Mouse (Mus musculus): ENCODE data around the gene Tial1. TPM values are rescaled to one million over a fixed set of nuclear protein-coding genes. Genes with fewer than 3 reads are reported as not detected.

Tial1 gene
- total RNA-seq (2015; ENCODE audit: low replicate concordance) (65.6 and 74.4 TPM in 2 replicates), total RNA-seq (2017; ENCODE audit: low replicate concordance) (52.6 and 91.2 TPM in 2 replicates)

GRCm38 (mm10) chr7:128461285-128462215, at the start of gene Tial1:
Gene Tial1 (minus strand): TSS chr7:128461717.
- ATAC-seq (replicated peaks; ENCODE audit: low FRiP score, poor library complexity, severe bottlenecking): peak; percentile 87

- no peak for ATAC-seq (replicated peaks; ENCODE audit: low FRiP score, poor library complexity, severe bottlenecking)
Observed at GRCm38 (mm10) chr7:128504091-128504490, 42.6 kb upstream of the Tial1 start.

- no peak for ATAC-seq (replicated peaks; ENCODE audit: low FRiP score, poor library complexity, severe bottlenecking)
Observed at GRCm38 (mm10) chr7:128499801-128500200, 38.3 kb upstream of the Tial1 start.

GRCm38 (mm10) chr7:128494546-128494945, 33.0 kb upstream of the Tial1 start:
- peak; percentile 94 for ATAC-seq (replicated peaks; ENCODE audit: low FRiP score, poor library complexity, severe bottlenecking)

GRCm38 (mm10) chr7:128488986-128489385, 27.5 kb upstream of the Tial1 start:
- no peak for ATAC-seq (replicated peaks; ENCODE audit: low FRiP score, poor library complexity, severe bottlenecking)

- peak; percentile 76; the same call in 1 of the 2 replicates for ATAC-seq (replicated peaks; ENCODE audit: low FRiP score, poor library complexity, severe bottlenecking)
Observed at GRCm38 (mm10) chr7:128474322-128474721, 12.8 kb upstream of the Tial1 start.

GRCm38 (mm10) chr7:128462406-128462805, 889 bp upstream of the Tial1 start:
- no peak for ATAC-seq (replicated peaks; ENCODE audit: low FRiP score, poor library complexity, severe bottlenecking)

GRCm38 (mm10) chr7:128460865-128461228, 670 bp downstream of the Tial1 start:
- no peak for ATAC-seq (replicated peaks; ENCODE audit: low FRiP score, poor library complexity, severe bottlenecking)

- peak; percentile 32 for ATAC-seq (replicated peaks; ENCODE audit: low FRiP score, poor library complexity, severe bottlenecking)
Observed at GRCm38 (mm10) chr7:128460131-128460864, 1.2 kb downstream of the Tial1 start.

- ATAC-seq (replicated peaks; ENCODE audit: low FRiP score, poor library complexity, severe bottlenecking): peak; percentile 10; the same call in 1 of the 2 replicates
Observed at GRCm38 (mm10) chr7:128459791-128460130, 1.8 kb downstream of the Tial1 start.

GRCm38 (mm10) chr7:128458011-128458410, 3.5 kb downstream of the Tial1 start:
- no peak for ATAC-seq (replicated peaks; ENCODE audit: low FRiP score, poor library complexity, severe bottlenecking)

GRCm38 (mm10) chr7:128452731-128453130, 8.8 kb downstream of the Tial1 start:
- ATAC-seq (replicated peaks; ENCODE audit: low FRiP score, poor library complexity, severe bottlenecking): no peak

- no peak for ATAC-seq (replicated peaks; ENCODE audit: low FRiP score, poor library complexity, severe bottlenecking)
Observed at GRCm38 (mm10) chr7:128440584-128440983, 20.9 kb downstream of the Tial1 start.

GRCm38 (mm10) chr7:128439251-128439650, 22.3 kb downstream of the Tial1 start:
- ATAC-seq (replicated peaks; ENCODE audit: low FRiP score, poor library complexity, severe bottlenecking): no peak

GRCm38 (mm10) chr7:128438131-128438530, 23.4 kb downstream of the Tial1 start:
- no peak for ATAC-seq (replicated peaks; ENCODE audit: low FRiP score, poor library complexity, severe bottlenecking)

GRCm38 (mm10) chr7:128433213-128433612, 28.3 kb downstream of the Tial1 start:
- no peak for ATAC-seq (replicated peaks; ENCODE audit: low FRiP score, poor library complexity, severe bottlenecking)

- no peak for ATAC-seq (replicated peaks; ENCODE audit: low FRiP score, poor library complexity, severe bottlenecking)
Observed at GRCm38 (mm10) chr7:128432574-128432973, 28.9 kb downstream of the Tial1 start.

GRCm38 (mm10) chr7:128422491-128422890, 39.0 kb downstream of the Tial1 start:
- ATAC-seq (replicated peaks; ENCODE audit: low FRiP score, poor library complexity, severe bottlenecking): no peak

- no peak for ATAC-seq (replicated peaks; ENCODE audit: low FRiP score, poor library complexity, severe bottlenecking)
Observed at GRCm38 (mm10) chr7:128421701-128422100, 39.8 kb downstream of the Tial1 start.

GRCm38 (mm10) chr7:128419690-128420089, 41.8 kb downstream of the Tial1 start:
- no peak for ATAC-seq (replicated peaks; ENCODE audit: low FRiP score, poor library complexity, severe bottlenecking)

Data from erythroblast, adult 5-6 weeks (primary cell).